Comparison of ENCODE assay signal across 23 mouse cellular contexts in the genomic region with DNA sequence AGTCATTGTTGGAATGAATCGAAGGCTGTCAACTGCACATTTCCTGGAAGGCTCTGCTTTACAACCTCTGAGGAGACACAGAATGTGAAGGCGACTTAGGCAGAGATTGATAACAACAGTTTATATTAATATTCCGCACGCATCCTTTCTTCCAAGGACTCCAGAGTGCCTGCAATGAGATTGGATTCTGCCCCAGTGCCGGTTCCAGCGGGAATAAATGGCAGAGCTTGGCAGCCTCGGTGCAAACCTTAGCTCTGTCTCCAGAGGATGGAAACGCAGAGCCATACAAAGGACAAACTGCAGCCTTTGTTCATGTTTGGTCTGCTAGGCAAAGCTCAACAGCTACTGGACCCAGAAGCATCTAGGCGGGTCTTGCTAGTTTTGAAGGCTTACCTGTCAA.
A peak's percentile ranks its signal among the peaks of the same experiment; 100 is the strongest.
DNase-seq lines count a peak whose midpoint lies in the region; ATAC-seq lines count a peak whose summit lies in the region.
"Had no signal": no experiment of that assay in that cellular context is flagged by ENCODE, and none has a peak within 500 bp of the region (broad histone marks: within the 10 kb centered on the region; RNA-seq: fewer than 3 reads in every experiment).

No protein-coding gene starts in this region.

- no peak overlapping the region for H3K4me3 ChIP-seq in hindbrain, embryonic 13.5 days
- H3K4me3 ChIP-seq in hindbrain, embryonic 10.5 days = no peak overlapping the region
- no peak overlapping the region for H3K4me3 ChIP-seq in neural tube, embryonic 13.5 days
- no peak overlapping the region for H3K4me3 ChIP-seq in neural tube, embryonic 15.5 days (replicated peaks)
- H3K4me3 ChIP-seq in midbrain, embryonic 16.5 days (ENCODE audit: low read depth, low read length) = no peak overlapping the region
- H3K4me3 ChIP-seq: embryonic facial prominence, embryonic 10.5 days; gastrocnemius, adult 2 months; heart, embryonic 12.5 days; limb, embryonic 13.5 days; liver, embryonic 13.5 days; stomach, embryonic 15.5 days had no signal

- peak overlapping the region; percentile 53 for H3K27ac ChIP-seq in hindbrain, embryonic 13.5 days
- no peak overlapping the region for H3K27ac ChIP-seq in hindbrain, embryonic 10.5 days
- H3K27ac ChIP-seq in neural tube, embryonic 13.5 days (replicated peaks) = peak overlapping the region; percentile 9; the same call in 1 of the 2 replicates
- H3K27ac ChIP-seq in neural tube, embryonic 15.5 days (replicated peaks) = no peak overlapping the region; the same call in 1 of the 2 replicates
- H3K27ac ChIP-seq in midbrain, embryonic 16.5 days (ENCODE audit: low read length) = peak overlapping the region; percentile 19; the same call in 1 of the 2 replicates
- H3K27ac ChIP-seq: embryonic facial prominence, embryonic 10.5 days; gastrocnemius, adult 2 months; limb, embryonic 13.5 days; liver, embryonic 13.5 days; macrophage; stomach, embryonic 15.5 days had no signal

- 59% methylated on average over 9 of the region's 9 CpGs for WGBS in hindbrain, embryonic 13.5 days
- 89% methylated on average over 9 of the region's 9 CpGs for WGBS in hindbrain, embryonic 10.5 days
- WGBS in neural tube, embryonic 13.5 days = 70% methylated on average over 9 of the region's 9 CpGs
- 54% methylated on average over 9 of the region's 9 CpGs for WGBS in neural tube, embryonic 15.5 days
- WGBS in midbrain, embryonic 16.5 days = 64% methylated on average over 9 of the region's 9 CpGs

- H3K4me2 ChIP-seq in hindbrain, embryonic 13.5 days = no peak overlapping the region
- H3K4me2 ChIP-seq in neural tube, embryonic 13.5 days = no peak overlapping the region
- no peak overlapping the region for H3K4me2 ChIP-seq in neural tube, embryonic 15.5 days
- H3K4me2 ChIP-seq in midbrain, embryonic 16.5 days (ENCODE audit: low read length) = no peak overlapping the region
- H3K4me2 ChIP-seq: heart, embryonic 12.5 days; limb, embryonic 13.5 days; liver, embryonic 13.5 days; lung, embryonic 14.5 days; stomach, embryonic 15.5 days had no signal

- peak; percentile 46; the same call in 1 of the 2 replicates for ATAC-seq in hindbrain, embryonic 13.5 days (ENCODE audit: low FRiP score)
- no peak for ATAC-seq in neural tube, embryonic 13.5 days (ENCODE audit: low read depth)
- ATAC-seq in neural tube, embryonic 15.5 days (ENCODE audit: low FRiP score) = no peak
- no peak for ATAC-seq in midbrain, embryonic 16.5 days
- ATAC-seq: activated CD4-positive, CD25-positive, alpha-beta regulatory T cell, adult 4 months; CD4-positive, CD25-positive, alpha-beta regulatory T cell, adult 4 months had no signal

- peak overlapping the region; percentile 1; the same call in 1 of the 2 replicates for H3K9ac ChIP-seq in hindbrain, embryonic 13.5 days
- no peak overlapping the region for H3K9ac ChIP-seq in neural tube, embryonic 13.5 days
- H3K9ac ChIP-seq in neural tube, embryonic 15.5 days (replicated peaks) = no peak overlapping the region
- H3K9ac ChIP-seq in midbrain, embryonic 16.5 days (ENCODE audit: low read depth, low read length) = no peak overlapping the region
- H3K9ac ChIP-seq: heart, embryonic 12.5 days; limb, embryonic 13.5 days; liver, embryonic 13.5 days; lung, embryonic 14.5 days; stomach, embryonic 15.5 days had no signal

- no peaks in the 10 kb centered on the region for H3K36me3 ChIP-seq in hindbrain, embryonic 13.5 days
- H3K36me3 ChIP-seq in hindbrain, embryonic 10.5 days = no peaks in the 10 kb centered on the region
- no peaks in the 10 kb centered on the region for H3K36me3 ChIP-seq in neural tube, embryonic 13.5 days
- H3K36me3 ChIP-seq in neural tube, embryonic 15.5 days = no peaks in the 10 kb centered on the region
- no peaks in the 10 kb centered on the region for H3K36me3 ChIP-seq in midbrain, embryonic 16.5 days (ENCODE audit: control insufficient read depth, insufficient read depth, low read length)
- H3K36me3 ChIP-seq: embryonic facial prominence, embryonic 10.5 days; heart, embryonic 12.5 days; limb, embryonic 13.5 days; liver, embryonic 13.5 days; stomach, embryonic 15.5 days had no signal

- H3K27me3 ChIP-seq in hindbrain, embryonic 13.5 days = no peaks in the 10 kb centered on the region
- H3K27me3 ChIP-seq in hindbrain, embryonic 10.5 days (ENCODE audit: insufficient read depth, poor library complexity, severe bottlenecking) = no peaks in the 10 kb centered on the region
- no peaks in the 10 kb centered on the region for H3K27me3 ChIP-seq in neural tube, embryonic 13.5 days
- no peaks in the 10 kb centered on the region for H3K27me3 ChIP-seq in neural tube, embryonic 15.5 days (replicated peaks)
- no peaks in the 10 kb centered on the region for H3K27me3 ChIP-seq in midbrain, embryonic 16.5 days (ENCODE audit: control insufficient read depth, insufficient read depth, low read depth, low read length)
- H3K27me3 ChIP-seq: heart, embryonic 12.5 days; limb, embryonic 13.5 days; liver, embryonic 13.5 days; stomach, embryonic 15.5 days had no signal

- peaks cover 21% of the 10 kb centered on the region for H3K4me1 ChIP-seq in hindbrain, embryonic 13.5 days (replicated peaks)
- H3K4me1 ChIP-seq in hindbrain, embryonic 10.5 days (replicated peaks) = peaks cover 13% of the 10 kb centered on the region; the same call in 1 of the 2 replicates
- peaks cover 11% of the 10 kb centered on the region for H3K4me1 ChIP-seq in neural tube, embryonic 13.5 days (replicated peaks)
- peaks cover 6% of the 10 kb centered on the region; the same call in 1 of the 2 replicates for H3K4me1 ChIP-seq in neural tube, embryonic 15.5 days
- H3K4me1 ChIP-seq in midbrain, embryonic 16.5 days (ENCODE audit: control insufficient read depth, insufficient read depth, low read length) = no peaks in the 10 kb centered on the region
- H3K4me1 ChIP-seq: limb, embryonic 13.5 days; liver, embryonic 13.5 days; stomach, embryonic 15.5 days had no signal

- H3K9me3 ChIP-seq in hindbrain, embryonic 13.5 days = no peaks in the 10 kb centered on the region
- no peaks in the 10 kb centered on the region for H3K9me3 ChIP-seq in hindbrain, embryonic 10.5 days
- H3K9me3 ChIP-seq in neural tube, embryonic 13.5 days = no peaks in the 10 kb centered on the region
- H3K9me3 ChIP-seq in neural tube, embryonic 15.5 days (replicated peaks) = no peaks in the 10 kb centered on the region
- H3K9me3 ChIP-seq in midbrain, embryonic 16.5 days (replicated peaks; ENCODE audit: control insufficient read depth, low read length, poor library complexity, severe bottlenecking) = no peaks in the 10 kb centered on the region
- H3K9me3 ChIP-seq: embryonic facial prominence, embryonic 10.5 days; heart, embryonic 12.5 days; limb, embryonic 13.5 days; liver, embryonic 13.5 days; stomach, embryonic 15.5 days had no signal

- peak; percentile 8 for DNase-seq in adrenal gland, postnatal 14 days
- no peak for DNase-seq in adrenal gland, adult 2 months
- DNase-seq in hindbrain, embryonic 10.5 days (ENCODE audit: low spot score) = no peak
- DNase-seq in urinary bladder, postnatal 25 days (ENCODE audit: low spot score) = no peak
- DNase-seq: cerebellum, adult 8-10 months; gastrocnemius, adult 2 months; heart, postnatal 14 days; kidney, adult 8-10 months; kidney, postnatal 25 days; liver, embryonic 13.5 days; thymus, adult 18-20 months had no signal

Comparison
In these comparisons a context has a peak if more than half of its experiments do, and no peak if none do; other contexts are left out.
1. H3K27ac ChIP-seq: peak in hindbrain, embryonic 13.5 days (single experiment), neural tube, embryonic 13.5 days (single experiment) and midbrain, embryonic 16.5 days (single experiment); none in hindbrain, embryonic 10.5 days (single experiment) and neural tube, embryonic 15.5 days (single experiment).